In genomic region chr6:48608124-48608523, GRCm38 (mm10) we compare ENCODE assay signal across 32 mouse cellular contexts. TPM values are rescaled to one million over a fixed set of nuclear protein-coding genes. Genes with fewer than 3 reads are reported as not detected.
DNase-seq lines count a peak whose midpoint lies in the region; ATAC-seq lines count a peak whose summit lies in the region.
"Had no signal": no experiment of that assay in that cellular context is flagged by ENCODE, and none has a peak within 500 bp of the region (broad histone marks: within the 10 kb centered on the region; RNA-seq: fewer than 3 reads in every experiment).

No protein-coding gene starts in this region.

- no peak overlapping the region for H3K4me3 ChIP-seq in forebrain, embryonic 12.5 days (replicated peaks)
- H3K4me3 ChIP-seq: embryonic facial prominence, embryonic 10.5 days; embryonic facial prominence, embryonic 13.5 days; erythroblast, embryonic 14.5 days; forebrain, embryonic 13.5 days; gastrocnemius, adult 2 months; heart, embryonic 12.5 days; heart, embryonic 15.5 days; hindbrain, embryonic 10.5 days; hindbrain, embryonic 13.5 days; intestine, embryonic 15.5 days had no signal

- no peaks in the 10 kb centered on the region for H3K9me3 ChIP-seq in forebrain, embryonic 12.5 days
- H3K9me3 ChIP-seq: embryonic facial prominence, embryonic 10.5 days; embryonic facial prominence, embryonic 13.5 days; forebrain, embryonic 13.5 days; heart, embryonic 12.5 days; heart, embryonic 15.5 days; hindbrain, embryonic 10.5 days; hindbrain, embryonic 13.5 days; intestine, embryonic 15.5 days had no signal

- WGBS in forebrain, embryonic 12.5 days, result 71% methylated on average over 2 of the region's 2 CpGs

- no peaks in the 10 kb centered on the region; the same call in 1 of the 2 replicates for H3K4me1 ChIP-seq in forebrain, embryonic 12.5 days
- H3K4me1 ChIP-seq: embryonic facial prominence, embryonic 10.5 days; embryonic facial prominence, embryonic 13.5 days; intestine, embryonic 15.5 days had no signal

- ATAC-seq in forebrain, embryonic 12.5 days (ENCODE audit: low FRiP score), result no peak
- ATAC-seq: activated CD4-positive, CD25-positive, alpha-beta regulatory T cell, adult 4 months; forebrain, embryonic 13.5 days; forebrain, embryonic 16.5 days; hindbrain, embryonic 16.5 days; intestine, embryonic 15.5 days had no signal

- H3K27ac ChIP-seq in forebrain, embryonic 12.5 days, result no peak overlapping the region
- H3K27ac ChIP-seq: embryonic facial prominence, embryonic 10.5 days; embryonic facial prominence, embryonic 13.5 days; forebrain, embryonic 13.5 days; gastrocnemius, adult 2 months; heart, embryonic 15.5 days; hindbrain, embryonic 10.5 days; hindbrain, embryonic 13.5 days; intestine, embryonic 15.5 days had no signal

- DNase-seq in adrenal gland, adult (ENCODE audit: inconsistent age in 2 of 2, low spot score in 1 of 2), result peak; percentile 71 to 86
- DNase-seq in adrenal gland, postnatal 4 days (ENCODE audit: low spot score in 2 of 2), result no peak
- DNase-seq in adrenal gland, adult 2 months, result peak; percentile 86
- DNase-seq in adrenal gland, postnatal 14 days, result peak; percentile 66
- no peak for DNase-seq in frontal cortex, postnatal 10 days (ENCODE audit: low spot score in 2 of 2)
- DNase-seq: cerebellum, adult 11 months; cerebellum, adult 2 months; cerebellum, adult 9-11 months; cerebellum, postnatal 25 days; gastrocnemius, adult 2 months; gastrocnemius, postnatal 14 days; heart, adult 11 months; heart, postnatal 10 days; heart, postnatal 36 days; kidney, adult 11 months had no signal

- H3K27me3 ChIP-seq in forebrain, embryonic 12.5 days, result no peaks in the 10 kb centered on the region
- H3K27me3 ChIP-seq: embryonic facial prominence, embryonic 13.5 days; forebrain, embryonic 13.5 days; heart, embryonic 12.5 days; heart, embryonic 15.5 days; hindbrain, embryonic 13.5 days; intestine, embryonic 15.5 days had no signal

- no peak overlapping the region for H3K4me2 ChIP-seq in forebrain, embryonic 12.5 days
- H3K4me2 ChIP-seq: embryonic facial prominence, embryonic 13.5 days; forebrain, embryonic 13.5 days; heart, embryonic 12.5 days; heart, embryonic 15.5 days; hindbrain, embryonic 13.5 days; intestine, embryonic 15.5 days had no signal

- peaks cover 5% of the 10 kb centered on the region for H3K36me3 ChIP-seq in forebrain, embryonic 12.5 days (replicated peaks)
- H3K36me3 ChIP-seq: heart, embryonic 15.5 days; intestine, embryonic 15.5 days had no signal

- no peak overlapping the region for H3K9ac ChIP-seq in forebrain, embryonic 12.5 days
- H3K9ac ChIP-seq: embryonic facial prominence, embryonic 13.5 days; forebrain, embryonic 13.5 days; heart, embryonic 15.5 days; intestine, embryonic 15.5 days had no signal

RNA-seq across cellular contexts. Expression of gene Zfp775, which starts 6.3 kb away (rescaled TPM):
- 10 to 100 TPM in 1 of 2 experiments, 1 to 10 TPM in 1; 7.8 to 10.0 TPM for total RNA-seq in adrenal gland, postnatal 4 days (2021)
- total RNA-seq in adrenal gland, adult 2 months (2021), result 1 to 10 TPM; 7.4 to 8.7 TPM
- 14.8 and 16.8 TPM in 2 replicates for polyA plus RNA-seq in adrenal gland, adult 2 months (2012; rRNA removed)
- 7.7 and 8.9 TPM in 2 replicates for total RNA-seq in adrenal gland, postnatal 14 days (2021)
- polyA plus RNA-seq in forebrain, embryonic 12.5 days (2016; fragmentation: Nextera tagmentation; extraction: Ambion mirVana), result 13.4 and 14.9 TPM in 2 replicates

RNA-seq across cellular contexts. Expression of gene Gm44965, which starts 14.4 kb away (rescaled TPM):
- total RNA-seq in adrenal gland, postnatal 4 days (2021), result 1 to 10 TPM in 1 of 2 experiments, not detected in 1; 2.0 TPM
- total RNA-seq in adrenal gland, adult 2 months (2021), result not detected
- polyA plus RNA-seq in adrenal gland, adult 2 months (2012; rRNA removed), result not detected in 2 replicates
- total RNA-seq in adrenal gland, postnatal 14 days (2021), result not detected in 2 replicates
- polyA plus RNA-seq in forebrain, embryonic 12.5 days (2016; fragmentation: Nextera tagmentation; extraction: Ambion mirVana), result not detected in 2 replicates
- total RNA-seq: adrenal gland, adult 18-20 months; common myeloid progenitor, adult 5-6 weeks; ES-E14; gastrocnemius, adult 2 months had no signal
- polyA plus RNA-seq: activated CD4-positive, CD25-positive, alpha-beta regulatory T cell, adult 4 months; cerebellum, adult 2 months; embryonic facial prominence, embryonic 13.5 days; erythroblast, embryonic 14.5 days; forebrain, embryonic 13.5 days; forebrain, embryonic 16.5 days; heart, embryonic 12.5 days; heart, embryonic 15.5 days; hindbrain, embryonic 13.5 days; hindbrain, embryonic 16.5 days; intestine, embryonic 15.5 days had no signal

RNA-seq across cellular contexts. Expression of gene Repin1, which starts 14.4 kb away (rescaled TPM):
- 10 to 100 TPM; 59.7 to 61.5 TPM for total RNA-seq in adrenal gland, postnatal 4 days (2021)
- 10 to 100 TPM; 55.6 to 67.5 TPM for total RNA-seq in adrenal gland, adult 2 months (2021)
- 127 and 152 TPM in 2 replicates for polyA plus RNA-seq in adrenal gland, adult 2 months (2012; rRNA removed)
- 42.8 TPM in 2 replicates for total RNA-seq in adrenal gland, postnatal 14 days (2021)
- polyA plus RNA-seq in forebrain, embryonic 12.5 days (2016; fragmentation: Nextera tagmentation; extraction: Ambion mirVana), result 46.7 and 50.0 TPM in 2 replicates

RNA-seq across cellular contexts. Expression of gene AI854703, which starts 18.4 kb away (rescaled TPM):
- 1 to 10 TPM; 2.1 to 3.3 TPM for total RNA-seq in adrenal gland, postnatal 4 days (2021)
- 1 to 10 TPM; 1.9 to 2.0 TPM for total RNA-seq in adrenal gland, adult 2 months (2021)
- polyA plus RNA-seq in adrenal gland, adult 2 months (2012; rRNA removed), result 6.0 and 7.6 TPM in 2 replicates
- total RNA-seq in adrenal gland, postnatal 14 days (2021), result 1.8 and 3.1 TPM in 2 replicates
- 1.2 and 1.6 TPM in 2 replicates for polyA plus RNA-seq in forebrain, embryonic 12.5 days (2016; fragmentation: Nextera tagmentation; extraction: Ambion mirVana)
- polyA plus RNA-seq: erythroblast, embryonic 14.5 days had no signal

RNA-seq across cellular contexts. Expression of gene Gm45021, which starts 18.7 kb away (rescaled TPM):
- total RNA-seq in adrenal gland, postnatal 4 days (2021), result not detected
- not detected for total RNA-seq in adrenal gland, adult 2 months (2021)
- not detected in 2 replicates for polyA plus RNA-seq in adrenal gland, adult 2 months (2012; rRNA removed)
- total RNA-seq in adrenal gland, postnatal 14 days (2021), result not detected in 2 replicates
- polyA plus RNA-seq in forebrain, embryonic 12.5 days (2016; fragmentation: Nextera tagmentation; extraction: Ambion mirVana), result not detected in 2 replicates
- total RNA-seq: adrenal gland, adult 18-20 months; common myeloid progenitor, adult 5-6 weeks; ES-E14; gastrocnemius, adult 2 months; gastrocnemius, postnatal 14 days; gastrocnemius, postnatal 4 days; heart, postnatal 10 days; heart, postnatal 36 days had no signal
- polyA plus RNA-seq: activated CD4-positive, CD25-positive, alpha-beta regulatory T cell, adult 4 months; cerebellum, adult 2 months; embryonic facial prominence, embryonic 10.5 days; embryonic facial prominence, embryonic 13.5 days; erythroblast, embryonic 14.5 days; forebrain, embryonic 13.5 days; forebrain, embryonic 16.5 days; heart, embryonic 12.5 days; heart, embryonic 15.5 days; hindbrain, embryonic 10.5 days; hindbrain, embryonic 16.5 days; intestine, embryonic 15.5 days had no signal

Comparison
In these comparisons a context has a peak if more than half of its experiments do, and no peak if none do; other contexts are left out.
1. DNase-seq: peak in adrenal gland, adult (2 of 2), adrenal gland, adult 2 months (single experiment) and adrenal gland, postnatal 14 days (single experiment); none in adrenal gland, postnatal 4 days (0 of 2) and frontal cortex, postnatal 10 days (0 of 2).